Mouse (Mus musculus): Measurements from ENCODE around the gene AC124108.1. TPM values are rescaled to one million over a fixed set of nuclear protein-coding genes. Genes with fewer than 3 reads are reported as not detected.

The AC124108.1 gene
- polyA plus RNA-seq, 1 experiment from 2014 or later, result 0.09 TPM

DNA sequence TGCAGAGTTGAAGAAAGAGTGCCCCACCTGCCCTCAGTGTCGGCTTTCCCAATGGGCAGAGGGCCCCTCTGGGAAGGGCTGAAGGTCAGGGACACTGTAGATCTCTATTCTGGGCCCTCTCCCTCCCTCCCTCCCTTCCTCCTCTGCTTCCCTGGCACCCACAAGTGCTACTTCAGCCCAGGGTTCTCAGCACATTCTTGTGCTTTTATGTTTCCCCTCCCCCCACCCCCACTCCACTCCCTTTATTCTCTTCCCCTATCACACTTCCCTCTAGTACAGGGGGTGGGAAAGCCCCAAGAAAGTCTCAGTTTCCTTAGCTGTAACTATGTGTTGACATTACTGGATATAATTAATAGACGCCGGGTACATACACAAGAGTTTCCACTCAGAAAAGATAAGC lies 3.4 kb downstream of the AC124108.1 start:
- H3K9me3 ChIP-seq (ENCODE audit: control insufficient read depth, low read length), result no peaks in the 10 kb centered on the region
- peaks cover 7% of the 10 kb centered on the region; the same call in 1 of the 2 replicates for H3K4me1 ChIP-seq (replicated peaks; ENCODE audit: control insufficient read depth, insufficient read depth, low read length)
- DNase-seq (ENCODE audit: low spot score) (no peak), ATAC-seq (replicated peaks; ENCODE audit: low FRiP score, low TSS enrichment, low read depth) (no peak)
- H3K4me3 ChIP-seq (ENCODE audit: low read depth, low read length), result no peak overlapping the region
- 53% methylated on average over 3 of the region's 3 CpGs for WGBS
- no peak overlapping the region for H3K4me2 ChIP-seq (ENCODE audit: low read length)
- no peak overlapping the region for H3K27ac ChIP-seq (ENCODE audit: low read depth)
- no peaks in the 10 kb centered on the region for H3K36me3 ChIP-seq (ENCODE audit: control insufficient read depth, insufficient read depth, low read length)
- H3K27me3 ChIP-seq (replicated peaks; ENCODE audit: control insufficient read depth, insufficient read depth, low read length), result peaks cover 58% of the 10 kb centered on the region
- H3K9ac ChIP-seq (ENCODE audit: low read length), result no peak overlapping the region

- 48% methylated on average over 9 of the region's 9 CpGs for WGBS
- H3K4me2 ChIP-seq (ENCODE audit: low read length), result no peak overlapping the region
- DNase-seq (ENCODE audit: low spot score), result no peak
- no peak overlapping the region for H3K27ac ChIP-seq (ENCODE audit: low read depth)
- H3K4me1 ChIP-seq (replicated peaks; ENCODE audit: control insufficient read depth, insufficient read depth, low read length), result peaks cover 10% of the 10 kb centered on the region
- H3K9ac ChIP-seq (ENCODE audit: low read length), result no peak overlapping the region
- peaks cover 57% of the 10 kb centered on the region for H3K27me3 ChIP-seq (replicated peaks; ENCODE audit: control insufficient read depth, insufficient read depth, low read length)
- H3K36me3 ChIP-seq (ENCODE audit: control insufficient read depth, insufficient read depth, low read length), result no peaks in the 10 kb centered on the region
- no peak overlapping the region for H3K4me3 ChIP-seq (ENCODE audit: low read depth, low read length)
- H3K9me3 ChIP-seq (ENCODE audit: control insufficient read depth, low read length), result no peaks in the 10 kb centered on the region
- no peak for ATAC-seq (replicated peaks; ENCODE audit: low FRiP score, low TSS enrichment, low read depth)
Observed at GRCm38 (mm10) chr1:132195100-132195499, 3.8 kb downstream of the AC124108.1 start.

DNA sequence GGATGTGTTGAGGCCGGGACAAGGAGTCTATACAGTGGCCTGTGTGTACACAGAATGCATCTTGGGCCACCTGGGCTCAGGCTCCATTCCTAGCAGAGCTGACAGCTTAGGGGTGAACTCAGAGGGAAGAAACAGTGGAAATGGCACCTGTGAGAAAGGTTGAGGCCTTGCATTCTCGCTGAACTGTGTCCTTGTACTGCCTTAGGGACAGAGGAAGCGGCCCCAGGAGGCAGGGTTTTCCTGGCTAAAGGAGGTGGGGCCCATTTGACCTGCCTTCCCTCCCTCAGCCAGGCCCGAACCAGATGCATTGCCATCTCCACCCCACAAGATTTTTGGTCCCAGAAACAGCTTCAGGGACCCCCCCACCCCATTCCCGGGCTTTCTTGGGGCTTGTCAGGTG lies 4.4 kb downstream of the AC124108.1 start:
- Histone ChIP-seq H3K4me3 (ENCODE audit: low read depth, low read length) (no peak overlapping the region), H3K4me1 (replicated peaks; ENCODE audit: control insufficient read depth, insufficient read depth, low read length) (peaks cover 14% of the 10 kb centered on the region), H3K9me3 (ENCODE audit: control insufficient read depth, low read length) (no peaks in the 10 kb centered on the region), H3K27ac (ENCODE audit: low read depth) (no peak overlapping the region), H3K4me2 (ENCODE audit: low read length) (no peak overlapping the region), H3K9ac (ENCODE audit: low read length) (no peak overlapping the region), H3K27me3 (replicated peaks; ENCODE audit: control insufficient read depth, insufficient read depth, low read length) (peaks cover 51% of the 10 kb centered on the region), H3K36me3 (ENCODE audit: control insufficient read depth, insufficient read depth, low read length) (no peaks in the 10 kb centered on the region)
- 55% methylated on average over 5 of the region's 5 CpGs for WGBS
- DNase-seq (ENCODE audit: low spot score) (no peak), ATAC-seq (replicated peaks; ENCODE audit: low FRiP score, low TSS enrichment, low read depth) (no peak)

DNA sequence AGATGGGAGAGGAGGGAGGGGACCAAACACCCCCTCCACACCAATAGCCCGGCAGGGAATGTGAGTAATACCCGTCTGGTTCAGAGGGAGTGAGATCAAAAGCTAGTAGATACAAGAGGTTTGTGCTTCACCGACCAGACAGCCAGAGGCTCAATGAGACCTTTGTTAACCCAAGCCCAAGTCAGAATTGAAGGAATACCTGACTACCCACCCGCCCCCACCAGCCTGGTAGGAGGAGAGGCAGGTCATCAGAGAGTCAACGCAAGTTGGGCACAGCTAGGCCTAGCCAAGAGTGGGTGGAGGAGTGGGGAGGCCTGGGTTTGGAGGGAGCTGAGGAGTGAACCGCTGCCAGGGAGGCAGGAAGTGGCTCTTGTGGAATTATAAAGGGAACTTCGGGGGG lies 5.1 kb downstream of the AC124108.1 start:
- H3K36me3 ChIP-seq (ENCODE audit: control insufficient read depth, insufficient read depth, low read length), result no peaks in the 10 kb centered on the region
- H3K27ac ChIP-seq (ENCODE audit: low read depth), result no peak overlapping the region
- no peaks in the 10 kb centered on the region for H3K9me3 ChIP-seq (ENCODE audit: control insufficient read depth, low read length)
- H3K9ac ChIP-seq (ENCODE audit: low read length), result no peak overlapping the region
- H3K4me1 ChIP-seq (replicated peaks; ENCODE audit: control insufficient read depth, insufficient read depth, low read length), result peaks cover 11% of the 10 kb centered on the region; the same call in 1 of the 2 replicates
- 31% methylated on average over 7 of the region's 7 CpGs for WGBS
- no peak overlapping the region for H3K4me3 ChIP-seq (ENCODE audit: low read depth, low read length)
- no peak overlapping the region for H3K4me2 ChIP-seq (ENCODE audit: low read length)
- H3K27me3 ChIP-seq (replicated peaks; ENCODE audit: control insufficient read depth, insufficient read depth, low read length), result peaks cover 44% of the 10 kb centered on the region
- no peak for ATAC-seq (replicated peaks; ENCODE audit: low FRiP score, low TSS enrichment, low read depth)
- DNase-seq (ENCODE audit: low spot score), result no peak

- DNase-seq (ENCODE audit: low spot score), result no peak
- ATAC-seq (replicated peaks; ENCODE audit: low FRiP score, low TSS enrichment, low read depth), result no peak
Observed at GRCm38 (mm10) chr1:132197666-132198065, 6.4 kb downstream of the AC124108.1 start.

GRCm38 (mm10) chr1:132198401-132199071 lies 7.3 kb downstream of the AC124108.1 start:
- H3K9me3 ChIP-seq (ENCODE audit: control insufficient read depth, low read length), result no peaks in the 10 kb centered on the region
- H3K4me1 ChIP-seq (replicated peaks; ENCODE audit: control insufficient read depth, insufficient read depth, low read length), result peaks cover 11% of the 10 kb centered on the region; the same call in 1 of the 2 replicates
- H3K4me2 ChIP-seq (ENCODE audit: low read length), result no peak overlapping the region
- peaks cover 22% of the 10 kb centered on the region; the same call in 1 of the 2 replicates for H3K27me3 ChIP-seq (replicated peaks; ENCODE audit: control insufficient read depth, insufficient read depth, low read length)
- ATAC-seq (replicated peaks; ENCODE audit: low FRiP score, low TSS enrichment, low read depth) (no peak), DNase-seq (ENCODE audit: low spot score) (no peak)
- no peak overlapping the region for H3K4me3 ChIP-seq (ENCODE audit: low read depth, low read length)
- WGBS, result 84% methylated on average over 16 of the region's 16 CpGs
- H3K27ac ChIP-seq (ENCODE audit: low read depth), result no peak overlapping the region
- H3K9ac ChIP-seq (ENCODE audit: low read length), result no peak overlapping the region
- H3K36me3 ChIP-seq (ENCODE audit: control insufficient read depth, insufficient read depth, low read length), result no peaks in the 10 kb centered on the region

More at GRCm38 (mm10) chr1:132197666-132198065, 6.4 kb downstream of the AC124108.1 start:
- Histone ChIP-seq H3K4me3 (ENCODE audit: low read depth, low read length) (no peak overlapping the region), H3K9ac (ENCODE audit: low read length) (no peak overlapping the region), H3K4me2 (ENCODE audit: low read length) (no peak overlapping the region), H3K27me3 (replicated peaks; ENCODE audit: control insufficient read depth, insufficient read depth, low read length) (peaks cover 31% of the 10 kb centered on the region; the same call in 1 of the 2 replicates), H3K9me3 (ENCODE audit: control insufficient read depth, low read length) (no peaks in the 10 kb centered on the region), H3K27ac (ENCODE audit: low read depth) (no peak overlapping the region), H3K4me1 (replicated peaks; ENCODE audit: control insufficient read depth, insufficient read depth, low read length) (peaks cover 11% of the 10 kb centered on the region; the same call in 1 of the 2 replicates), H3K36me3 (ENCODE audit: control insufficient read depth, insufficient read depth, low read length) (no peaks in the 10 kb centered on the region)
- 19% methylated on average over 9 of the region's 9 CpGs for WGBS

DNA sequence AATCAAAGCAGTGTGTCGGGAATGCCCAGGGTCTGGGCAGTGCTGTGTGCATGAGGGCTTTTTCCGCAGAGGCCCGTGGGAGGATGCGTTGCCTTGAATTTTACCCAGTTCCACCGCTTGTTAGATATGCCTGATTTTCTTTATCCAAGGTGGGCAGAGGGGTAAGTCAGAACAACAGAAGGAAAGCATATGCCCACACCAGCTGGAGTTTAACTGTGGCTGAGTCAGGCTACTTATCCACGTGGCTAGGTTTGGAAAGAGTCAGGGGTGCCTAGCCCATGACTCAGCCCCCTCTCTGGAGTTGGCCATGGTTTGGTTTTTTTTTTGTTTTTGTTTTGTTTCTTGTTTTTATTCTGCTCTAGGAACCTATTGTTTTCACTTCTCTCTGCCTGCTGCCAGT lies 8.0 kb downstream of the AC124108.1 start:
- 78% methylated on average over 6 of the region's 6 CpGs for WGBS
- Histone ChIP-seq H3K9ac (ENCODE audit: low read length) (no peak overlapping the region), H3K4me3 (ENCODE audit: low read depth, low read length) (no peak overlapping the region), H3K4me2 (ENCODE audit: low read length) (no peak overlapping the region), H3K27ac (ENCODE audit: low read depth) (no peak overlapping the region), H3K36me3 (ENCODE audit: control insufficient read depth, insufficient read depth, low read length) (no peaks in the 10 kb centered on the region), H3K27me3 (replicated peaks; ENCODE audit: control insufficient read depth, insufficient read depth, low read length) (peaks cover 16% of the 10 kb centered on the region; the same call in 1 of the 2 replicates), H3K9me3 (ENCODE audit: control insufficient read depth, low read length) (no peaks in the 10 kb centered on the region), H3K4me1 (replicated peaks; ENCODE audit: control insufficient read depth, insufficient read depth, low read length) (peaks cover 11% of the 10 kb centered on the region; the same call in 1 of the 2 replicates)
- DNase-seq (ENCODE audit: low spot score) (no peak), ATAC-seq (replicated peaks; ENCODE audit: low FRiP score, low TSS enrichment, low read depth) (no peak)

DNA sequence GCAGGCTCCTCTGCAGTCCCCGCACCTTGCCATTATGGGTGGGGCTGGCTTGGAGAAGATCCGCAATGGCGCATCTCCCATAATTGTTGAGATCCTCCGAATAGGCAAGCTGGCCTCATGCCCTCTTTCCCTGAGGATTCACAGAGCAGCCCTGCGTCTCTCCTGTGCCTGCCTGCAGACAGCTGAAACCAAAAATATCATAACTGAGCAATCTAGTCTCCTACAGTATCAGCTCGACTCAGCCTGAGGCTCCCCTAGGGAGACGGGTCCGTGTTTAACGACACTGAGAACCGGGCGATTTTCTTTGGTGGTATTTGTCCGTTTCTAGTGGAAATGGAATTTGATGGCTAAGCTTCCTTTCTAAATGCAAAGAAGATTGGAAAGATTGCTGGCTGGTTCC lies 8.7 kb downstream of the AC124108.1 start:
- H3K27me3 ChIP-seq (replicated peaks; ENCODE audit: control insufficient read depth, insufficient read depth, low read length), result peaks cover 17% of the 10 kb centered on the region; the same call in 1 of the 2 replicates
- DNase-seq (ENCODE audit: low spot score) (no peak), ATAC-seq (replicated peaks; ENCODE audit: low FRiP score, low TSS enrichment, low read depth) (no peak)
- no peak overlapping the region for H3K4me3 ChIP-seq (ENCODE audit: low read depth, low read length)
- peaks cover 11% of the 10 kb centered on the region; the same call in 1 of the 2 replicates for H3K4me1 ChIP-seq (replicated peaks; ENCODE audit: control insufficient read depth, insufficient read depth, low read length)
- WGBS, result 29% methylated on average over 12 of the region's 12 CpGs
- no peak overlapping the region for H3K9ac ChIP-seq (ENCODE audit: low read length)
- H3K27ac ChIP-seq (ENCODE audit: low read depth), result no peak overlapping the region
- H3K9me3 ChIP-seq (ENCODE audit: control insufficient read depth, low read length), result no peaks in the 10 kb centered on the region
- H3K36me3 ChIP-seq (ENCODE audit: control insufficient read depth, insufficient read depth, low read length), result no peaks in the 10 kb centered on the region
- H3K4me2 ChIP-seq (ENCODE audit: low read length), result peak overlapping the region; percentile 23; the same call in 1 of the 2 replicates

All from intestine, embryonic 14.5 days (tissue).